Mouse (Mus musculus) embryonic fibroblast, embryonic 13.5 days (primary cell): Measurements from ENCODE around the gene Etfdh.

ENCODE experiments used
- CTCF ChIP-seq: IDR thresholded peaks from 2 replicates; pipeline ENCODE4 v1.5.1; 2011; ENCODE audit warnings: mild to moderate bottlenecking, control low read depth, low read length, moderate library complexity, borderline replicate concordance; ENCODE audit not compliant: insufficient read depth
- POLR2A ChIP-seq: IDR thresholded peaks from 2 replicates; pipeline ENCODE4 v1.6.1; 2011; ENCODE audit warnings: low read depth, mild to moderate bottlenecking, control low read depth, low read length, moderate library complexity

- TF ChIP-seq POLR2A (no peak), CTCF (no peak)
These were observed 42.9 kb upstream of the Etfdh start for GRCm38 (mm10) chr3:79672188-79672587.
